Mouse (Mus musculus) adipocyte (in vitro differentiated cells): ENCODE results near the gene Hnrnpl.

Experiments used
- DNase-seq: peaks from one replicate; pipeline ENCODE4 v3.0.0-alpha.2; 2016; ENCODE audit warnings: low spot score

The Hnrnpl gene

GRCm38 (mm10) chr7:28790066-28790806 lies 18.1 kb upstream of the Hnrnpl start:
- no peak for DNase-seq

DNA sequence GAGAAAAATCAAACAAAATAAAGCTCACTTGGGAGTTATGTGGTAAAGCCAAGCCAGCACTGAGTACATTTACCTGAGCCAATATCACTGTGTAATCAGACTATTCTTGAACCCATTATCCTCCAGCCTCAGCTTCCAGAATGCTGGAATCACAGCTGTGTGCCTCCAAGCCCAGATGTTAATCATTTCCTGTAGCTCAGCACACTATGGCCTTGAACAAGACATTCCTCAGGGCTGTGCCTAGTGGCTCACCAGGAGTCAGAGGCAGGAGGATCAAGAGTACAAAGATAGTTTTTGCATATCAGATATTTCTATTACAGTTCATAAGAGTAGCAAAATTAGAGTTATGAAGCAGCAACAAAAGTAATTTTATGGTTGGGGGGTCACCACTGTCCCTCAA lies 16.6 kb upstream of the Hnrnpl start:
- no peak for DNase-seq

- no peak for DNase-seq
These were observed 15.8 kb upstream of the Hnrnpl start for GRCm38 (mm10) chr7:28792391-28793185.

DNA sequence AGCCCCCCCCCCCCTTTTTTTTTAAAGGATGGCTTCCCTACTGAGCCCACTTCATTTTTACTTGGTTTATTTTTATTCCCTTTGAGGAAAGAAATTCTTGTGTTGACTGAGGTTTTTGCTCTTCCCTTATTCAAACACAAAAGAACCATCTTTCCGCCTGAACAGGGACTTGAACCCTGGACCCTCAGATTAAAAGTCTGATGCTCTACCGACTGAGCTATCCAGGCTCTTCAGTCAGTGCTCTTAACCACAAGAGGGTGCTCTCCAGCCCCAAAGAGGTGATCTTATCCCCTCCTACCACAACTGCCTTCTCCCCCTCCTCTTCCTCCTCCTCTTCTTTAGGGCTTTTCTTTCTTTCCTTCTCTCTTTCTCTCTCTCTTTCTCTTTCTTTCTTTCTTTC lies 14.5 kb upstream of the Hnrnpl start:
- DNase-seq = peak; percentile 38

DNA sequence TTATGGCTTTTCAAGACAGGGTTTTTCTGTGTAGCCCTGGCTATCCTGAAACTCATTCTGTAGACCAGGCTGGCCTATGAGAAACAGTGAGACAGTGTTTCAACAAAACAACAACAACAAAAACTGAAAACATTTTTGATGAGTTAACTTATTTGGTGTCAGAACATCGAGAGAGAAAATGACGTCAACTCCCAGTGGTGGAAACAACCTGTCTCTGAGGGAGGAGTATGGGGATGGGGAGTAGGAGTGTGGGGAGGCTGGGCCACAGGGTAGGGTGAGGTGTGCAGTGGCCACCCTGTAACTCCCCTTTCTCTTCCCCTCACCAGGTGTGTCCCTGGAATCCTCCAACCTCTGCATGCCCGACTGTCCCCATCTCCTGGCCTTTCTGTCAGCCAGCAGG lies 13.8 kb upstream of the Hnrnpl start:
- DNase-seq = no peak

GRCm38 (mm10) chr7:28795832-28796231 lies 12.5 kb upstream of the Hnrnpl start:
- DNase-seq = no peak

GRCm38 (mm10) chr7:28796562-28796975 lies 11.8 kb upstream of the Hnrnpl start:
- DNase-seq = no peak

GRCm38 (mm10) chr7:28799994-28800393 lies 8.3 kb upstream of the Hnrnpl start:
- DNase-seq = no peak

DNA sequence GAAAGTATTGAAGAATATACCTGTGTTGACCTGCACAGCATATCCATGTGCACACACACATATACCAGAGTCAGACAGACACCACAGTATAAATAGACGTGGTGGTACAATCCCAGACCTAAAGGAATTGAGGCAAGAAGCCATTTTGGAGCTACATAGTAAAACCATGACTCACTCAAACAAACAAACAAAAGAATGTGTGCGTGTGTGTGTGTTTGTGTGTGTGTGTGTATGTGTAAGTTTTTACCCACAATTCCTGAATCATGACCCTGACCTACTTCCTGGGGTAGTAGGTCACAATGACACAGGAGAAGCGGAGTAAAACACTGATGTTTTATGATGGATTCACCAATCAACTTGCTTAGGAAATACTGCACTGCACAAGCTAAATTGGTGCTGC lies 6.9 kb upstream of the Hnrnpl start:
- peak; percentile 51 for DNase-seq

DNA sequence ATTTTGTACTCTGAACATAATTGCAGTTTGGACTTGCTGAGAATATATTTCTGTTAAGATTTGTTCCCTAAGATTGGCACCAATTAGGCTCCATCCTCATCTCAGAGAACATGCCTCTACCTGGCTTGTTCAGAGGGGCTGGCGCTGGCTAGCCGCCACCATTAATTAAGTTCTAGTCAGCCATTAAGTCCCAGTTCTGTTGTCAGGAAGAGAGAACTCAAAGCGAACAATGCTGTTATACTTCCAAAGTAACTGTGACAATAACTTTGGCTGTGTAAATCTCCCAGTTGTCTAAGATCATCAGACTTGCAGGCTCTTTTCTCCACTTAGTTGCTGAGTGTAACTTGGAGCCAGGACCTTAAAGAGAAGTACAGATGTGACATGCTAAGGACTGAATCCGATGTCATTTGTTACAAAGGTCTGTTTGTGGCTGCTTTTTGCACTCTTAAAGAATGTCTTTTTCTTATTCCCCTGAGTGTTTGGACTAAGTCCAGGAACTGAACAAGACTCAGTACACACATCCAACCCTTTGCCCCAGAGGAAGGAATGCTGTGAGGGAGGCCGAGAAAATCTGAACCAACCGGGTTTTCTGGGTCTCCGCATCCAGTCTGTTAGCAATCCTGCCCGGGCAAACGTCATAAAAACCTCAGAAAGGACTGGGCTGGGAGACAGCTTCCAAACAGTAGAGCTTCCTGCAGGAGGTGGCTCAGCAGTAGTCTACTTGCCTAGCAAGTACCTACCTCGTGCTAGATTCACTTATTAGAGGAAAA lies 6.3 kb upstream of the Hnrnpl start:
- peak; percentile 90 for DNase-seq

GRCm38 (mm10) chr7:28802846-28803588 lies 5.3 kb upstream of the Hnrnpl start:
- no peak for DNase-seq

- DNase-seq = no peak
These were observed 4.6 kb upstream of the Hnrnpl start for GRCm38 (mm10) chr7:28803756-28804155.

DNA sequence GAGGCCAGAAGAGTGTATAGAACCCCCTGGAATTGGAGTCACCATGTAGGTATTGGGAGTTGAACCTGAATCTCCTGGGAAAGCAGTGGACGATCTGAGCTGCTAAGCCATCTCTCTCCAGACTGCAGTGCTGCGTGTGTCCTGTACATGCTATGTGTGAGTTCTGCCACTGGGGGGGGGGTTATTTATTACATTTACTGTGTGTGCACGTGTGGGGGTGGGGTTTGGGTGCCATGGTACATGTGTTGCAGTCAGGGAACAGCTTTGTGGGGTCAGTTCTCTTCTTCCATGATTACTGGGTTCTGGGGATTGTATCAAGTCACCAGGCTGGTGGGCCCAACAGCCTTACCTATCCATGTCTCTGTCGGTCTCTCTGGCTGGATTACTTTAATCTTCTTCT lies 1.5 kb upstream of the Hnrnpl start:
- DNase-seq = no peak

DNA sequence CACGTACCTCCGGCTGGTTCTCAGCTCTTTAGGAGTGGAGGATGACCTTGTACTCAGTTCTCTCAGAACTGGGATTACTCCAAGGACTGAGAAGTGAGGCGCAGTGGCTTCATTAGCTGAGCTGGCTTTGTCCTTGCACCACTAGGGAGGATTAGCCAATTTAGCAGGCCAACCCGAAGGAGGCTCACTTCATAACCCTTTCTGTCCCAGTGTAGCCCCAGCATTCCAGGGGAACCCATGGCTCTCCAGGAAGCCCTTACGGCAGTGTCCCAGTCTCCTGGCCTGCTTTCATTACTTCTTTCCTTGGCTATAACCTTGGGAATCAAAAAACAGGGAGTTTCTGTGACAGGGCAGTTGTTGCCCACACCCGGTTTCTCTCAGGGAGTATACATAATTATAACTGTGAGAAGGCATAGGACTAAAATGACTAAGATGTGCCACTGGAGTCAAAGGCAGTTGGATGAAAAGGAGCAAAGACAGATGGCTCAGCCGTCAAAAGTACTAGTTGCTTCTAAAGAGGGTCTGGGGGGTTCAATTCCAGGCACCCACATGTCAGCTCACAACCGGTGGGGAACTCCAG lies 610 bp upstream of the Hnrnpl start:
- DNase-seq = peak; percentile 82

GRCm38 (mm10) chr7:28808957-28809393 lies 634 bp downstream of the Hnrnpl start:
- peak; percentile 88 for DNase-seq

- DNase-seq = peak; percentile 70
These were observed 1.2 kb downstream of the Hnrnpl start for GRCm38 (mm10) chr7:28809401-28810089.

DNA sequence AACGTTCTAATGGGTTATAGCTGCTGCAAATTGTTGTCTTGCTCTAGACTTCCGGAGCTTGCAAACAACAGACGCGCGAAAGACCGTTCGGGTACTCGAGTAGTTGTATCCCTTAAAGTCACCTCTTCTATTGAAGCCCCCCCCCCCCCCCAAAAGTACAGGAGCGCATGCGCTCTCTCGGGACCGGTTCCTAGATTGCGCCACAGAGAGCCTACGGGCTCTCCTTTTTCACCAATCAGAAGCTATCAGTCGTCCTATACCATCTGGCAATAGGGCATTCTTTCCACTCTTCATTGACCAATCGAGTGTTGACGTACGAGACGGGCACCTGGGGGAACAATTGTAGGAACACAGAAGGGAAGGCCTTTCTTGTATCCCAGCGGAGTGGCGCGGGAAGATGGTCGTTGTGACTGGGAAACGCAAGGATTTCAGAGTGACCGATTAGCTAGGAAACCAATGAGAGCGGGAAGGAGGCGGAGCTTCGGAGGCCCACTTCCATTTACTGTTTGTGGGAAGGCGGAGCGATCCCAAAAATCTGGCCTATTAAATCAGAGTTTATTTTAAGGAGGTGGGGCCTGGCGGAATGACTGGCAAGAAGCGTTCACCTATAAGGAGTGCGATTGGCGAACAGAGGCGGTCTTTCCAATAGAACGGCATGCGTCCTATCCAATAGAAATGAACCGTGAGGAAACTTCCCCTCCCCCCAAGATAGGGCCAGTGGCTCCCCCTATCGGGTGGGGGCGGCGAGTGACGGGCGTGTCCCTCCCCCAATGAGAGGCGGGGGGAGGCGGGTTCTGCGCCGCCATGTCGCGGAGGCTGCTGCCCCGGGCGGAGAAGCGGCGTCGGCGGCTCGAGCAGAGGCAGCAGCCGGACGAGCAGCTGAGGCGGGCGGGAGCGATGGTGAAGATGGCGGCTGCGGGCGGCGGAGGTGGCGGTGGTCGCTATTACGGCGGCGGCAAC lies 2.0 kb downstream of the Hnrnpl start:
- DNase-seq = peak; percentile 98

GRCm38 (mm10) chr7:28811228-28811627 lies 2.9 kb downstream of the Hnrnpl start:
- DNase-seq = peak; percentile 85

DNA sequence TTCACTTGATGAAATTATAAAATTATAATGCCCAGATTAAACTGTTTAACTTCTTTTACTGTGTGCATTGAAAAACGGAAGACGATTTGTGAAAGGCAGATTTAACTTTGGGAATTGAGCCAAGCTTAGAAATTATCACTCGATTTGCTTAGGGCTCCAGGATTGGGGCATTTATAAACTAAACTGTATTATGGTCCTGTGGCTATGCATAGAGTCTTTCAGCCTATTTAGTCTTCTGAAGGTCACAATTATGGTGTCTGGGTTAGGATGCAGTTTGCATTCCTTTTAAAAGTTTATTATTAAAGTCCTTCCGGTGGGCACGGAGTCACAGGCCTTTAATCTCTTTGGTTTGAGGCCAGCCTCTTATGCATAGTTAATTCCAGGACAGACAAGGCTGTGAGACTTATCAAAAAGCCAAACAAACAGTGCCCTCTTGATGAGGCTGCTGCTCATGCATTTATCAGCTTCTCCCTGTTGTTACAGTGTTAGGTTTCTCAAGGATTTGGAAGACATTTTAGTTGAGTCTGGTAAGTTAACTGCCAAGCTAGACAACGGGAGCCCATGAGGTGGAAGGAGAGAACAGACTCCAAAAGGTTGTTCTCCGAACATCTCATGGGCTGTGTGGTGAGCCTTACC lies 3.4 kb downstream of the Hnrnpl start:
- peak; percentile 40 for DNase-seq
